Mouse (Mus musculus) regulatory T cell (primary cell): ENCODE measurements around the gene Aknad1.

Source experiments
- in situ Hi-C: fragments of 300-600 bp; cut with MboI, MseI; formaldehyde crosslinking; loops from one replicate; pipeline ENCODE4 v1.15.1; 2025; ENCODE audit warnings: high pct_unique_total_duplicates

Gene Aknad1

DNA sequence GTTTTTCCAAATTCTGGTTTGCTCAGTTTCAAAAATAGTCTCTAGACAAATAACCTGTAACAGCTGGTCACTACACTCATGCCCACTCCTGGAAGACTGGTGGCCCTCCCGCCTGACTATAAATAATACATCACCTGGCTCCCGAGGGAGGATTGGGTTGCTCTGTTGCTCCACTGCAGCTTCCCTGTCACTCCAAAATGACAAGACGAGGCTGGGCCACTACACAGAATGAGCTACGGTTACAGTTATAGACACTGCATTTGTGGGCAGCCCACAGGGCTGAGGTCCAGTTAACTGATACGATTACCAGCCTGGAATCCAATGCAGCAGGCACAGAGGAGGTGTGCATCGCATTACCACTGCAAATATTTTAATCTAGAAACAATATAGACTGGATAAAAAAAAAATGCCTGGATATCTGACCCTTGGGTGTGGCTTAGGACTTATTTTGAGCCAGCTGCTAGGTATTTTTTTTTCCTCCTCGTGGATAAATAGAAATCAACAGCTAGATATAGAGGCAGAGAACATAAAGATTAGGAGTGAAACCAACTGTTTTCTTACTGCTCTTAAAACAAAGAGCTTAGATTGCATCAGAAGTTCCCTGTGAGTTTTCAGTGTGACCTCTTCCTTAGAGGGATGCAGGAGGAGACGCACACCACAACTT is at the start of gene Aknad1:
TSS of gene Aknad1 (plus strand) at position 614 of the 664 bp plus-strand sequence.
- in situ Hi-C loops: no loop called here

DNA sequence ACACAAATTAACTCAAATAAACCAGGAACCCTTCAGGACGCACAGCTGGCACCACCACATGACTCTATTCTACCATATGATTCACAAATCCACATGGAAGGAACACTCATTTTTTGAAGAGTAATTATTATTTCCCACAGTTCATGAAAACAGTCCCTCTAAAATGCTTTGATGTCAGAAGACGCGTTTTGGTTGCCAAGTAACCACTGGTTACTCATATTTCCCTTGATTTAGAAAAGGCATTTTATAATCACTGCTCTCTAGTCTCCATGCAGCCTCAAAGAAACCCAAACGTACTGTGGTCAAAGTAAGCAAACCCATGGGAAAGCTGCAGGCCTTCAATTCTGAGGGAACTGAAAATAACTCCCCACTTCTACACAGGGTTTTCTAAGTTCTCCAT is 49.5 kb upstream of the Aknad1 start:
- in situ Hi-C loops: no loop called here

DNA sequence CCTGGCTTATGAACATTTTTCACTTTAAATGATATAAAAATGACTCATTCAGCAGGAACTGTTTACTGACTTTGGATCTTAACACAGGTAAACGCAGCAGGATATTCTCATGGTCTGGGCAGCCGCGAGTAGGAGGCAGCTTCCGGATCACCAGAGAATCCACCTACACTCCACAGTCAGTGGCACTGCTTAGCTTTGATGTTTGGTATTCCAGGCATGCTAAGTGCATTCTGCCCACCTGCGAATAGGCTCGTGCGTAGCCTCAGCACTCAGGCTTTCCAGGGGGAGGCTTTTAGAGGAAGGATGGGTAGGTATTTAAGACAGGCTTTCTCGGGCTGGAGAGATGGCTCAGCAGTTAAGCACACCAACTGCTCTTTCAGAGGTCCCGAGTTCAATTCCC is 45.1 kb upstream of the Aknad1 start:
- in situ Hi-C loops: no loop called here

DNA sequence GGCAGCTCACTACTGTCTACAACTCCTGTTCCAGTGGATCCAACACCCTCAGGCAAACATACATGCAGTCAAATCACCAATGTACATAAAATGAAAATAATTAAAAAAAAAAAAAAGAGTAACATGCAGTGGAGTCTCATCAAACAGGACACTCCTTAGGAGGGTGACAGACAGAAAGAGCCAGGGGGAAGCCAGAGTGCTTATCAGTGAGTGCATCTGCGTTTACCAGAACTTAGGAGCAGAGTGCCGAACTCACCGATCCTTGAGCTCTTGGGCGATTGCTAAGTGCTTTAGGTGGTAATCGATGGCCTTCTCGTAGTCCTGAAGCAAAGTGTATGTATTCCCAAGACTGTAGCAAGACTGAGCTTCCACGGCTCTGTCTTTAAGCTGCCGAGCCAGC is 40.8 kb upstream of the Aknad1 start:
- in situ Hi-C loops: loop anchor here (5.0 kb wide), 1 partner anchor 79 kb away; no protein-coding TSS in a partner anchor

DNA sequence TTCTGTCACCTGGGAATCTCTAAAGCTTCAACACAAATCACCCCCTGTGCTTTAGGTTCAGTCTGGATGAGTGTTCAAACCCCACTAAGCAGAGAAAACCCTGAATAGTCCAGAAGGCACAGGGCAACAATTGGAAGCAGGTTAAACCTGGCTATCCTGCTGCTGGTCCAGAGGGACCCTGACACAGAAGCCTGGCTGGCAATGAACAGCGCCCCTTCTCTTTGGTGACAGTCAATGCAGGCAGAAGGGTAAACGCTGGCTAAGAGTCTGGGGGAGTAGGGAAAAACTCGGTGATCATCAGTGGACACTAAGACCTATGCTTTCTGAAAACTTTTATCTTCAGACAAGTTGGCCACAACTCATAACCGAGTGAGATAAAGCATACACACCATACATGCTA is 39.7 kb upstream of the Aknad1 start:
- in situ Hi-C loops: loop anchor here (5.0 kb wide), 1 partner anchor 78 kb away; no protein-coding TSS in a partner anchor

DNA sequence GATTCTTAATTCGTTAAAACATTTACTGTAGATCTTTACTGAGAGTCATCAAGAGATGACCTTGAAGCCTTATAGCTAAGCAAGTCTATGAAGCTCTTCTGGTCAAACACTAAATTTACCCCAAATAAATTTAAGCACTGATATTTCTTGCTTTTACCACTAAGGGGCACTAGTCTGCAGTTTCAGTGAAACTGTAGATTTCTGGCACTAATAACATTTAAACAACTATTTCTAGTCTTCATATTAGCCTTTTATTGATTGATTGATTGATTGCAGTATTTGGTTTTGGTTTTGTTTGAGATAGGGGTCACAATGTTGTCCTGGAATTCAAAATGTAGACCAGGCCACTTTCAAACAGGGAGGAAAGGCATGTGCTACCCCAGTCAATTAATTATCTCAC is 38.2 kb upstream of the Aknad1 start:
- in situ Hi-C loops: no loop called here

DNA sequence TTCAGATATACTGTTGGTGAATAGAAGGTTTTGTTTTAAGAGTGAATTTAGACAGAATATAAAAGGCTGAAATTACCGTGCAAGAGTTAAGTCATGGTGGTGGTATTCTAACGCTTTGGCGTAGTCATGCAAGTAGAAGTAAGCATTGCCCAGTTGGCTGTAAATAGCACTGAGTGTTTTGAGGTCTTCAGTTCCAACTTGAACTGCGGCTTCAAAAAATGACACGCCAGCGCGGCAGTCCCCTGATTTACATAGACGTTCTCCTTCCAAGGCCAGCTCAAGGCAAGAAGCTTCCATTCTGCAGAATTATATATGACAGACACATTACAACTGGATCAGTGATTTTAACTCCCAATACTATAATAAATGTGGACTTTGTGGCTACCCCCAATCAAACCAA is 36.7 kb upstream of the Aknad1 start:
- in situ Hi-C loops: no loop called here

DNA sequence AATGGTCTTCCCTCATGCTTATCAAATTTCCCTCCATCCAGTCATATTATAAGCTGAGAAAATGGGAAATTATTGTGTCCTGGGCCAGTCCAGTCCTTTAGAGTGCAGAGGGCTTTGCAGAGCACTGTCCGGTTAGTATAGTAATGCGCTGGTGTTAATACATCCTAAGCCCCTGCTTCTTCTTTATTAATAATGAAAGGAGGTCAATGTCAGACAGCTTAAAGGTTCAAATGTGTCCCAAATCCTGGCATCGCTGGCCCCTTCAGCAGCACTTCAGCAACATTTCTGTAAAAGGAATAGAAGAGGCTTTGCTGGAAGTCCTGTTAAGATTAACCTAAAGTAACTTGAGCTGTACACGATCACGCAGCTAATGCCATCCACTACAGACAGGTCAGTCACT is 28.2 kb upstream of the Aknad1 start:
- in situ Hi-C loops: no loop called here

DNA sequence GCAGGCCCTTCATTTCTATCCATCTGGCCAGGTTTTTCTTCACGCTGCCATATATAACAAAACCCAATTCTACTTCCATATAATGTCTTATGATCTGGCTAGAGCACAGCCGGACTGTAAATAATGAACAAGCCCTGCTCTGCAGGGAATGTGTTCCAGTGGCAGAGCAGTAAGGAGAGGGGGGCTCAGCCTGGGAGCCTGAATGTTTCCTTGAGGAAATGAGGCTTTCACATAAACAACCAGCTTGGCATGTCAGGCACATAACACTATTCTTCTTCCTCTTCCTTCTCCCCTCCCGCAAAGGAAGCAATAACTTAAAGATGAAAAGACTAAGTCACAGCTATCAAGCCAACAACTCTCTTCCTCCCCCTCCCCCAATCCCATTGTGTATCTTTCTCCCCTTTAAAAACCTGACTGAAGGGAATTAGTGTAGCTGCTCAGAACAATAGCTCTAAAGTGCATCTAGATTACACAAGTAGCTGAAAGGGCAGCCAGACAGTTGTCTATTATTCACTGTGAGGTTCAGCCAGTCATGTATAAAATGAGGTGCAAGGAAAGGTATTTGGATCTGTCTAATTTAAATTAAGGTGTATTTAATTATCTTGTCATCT is 26.3 kb upstream of the Aknad1 start:
- in situ Hi-C loops: no loop called here

DNA sequence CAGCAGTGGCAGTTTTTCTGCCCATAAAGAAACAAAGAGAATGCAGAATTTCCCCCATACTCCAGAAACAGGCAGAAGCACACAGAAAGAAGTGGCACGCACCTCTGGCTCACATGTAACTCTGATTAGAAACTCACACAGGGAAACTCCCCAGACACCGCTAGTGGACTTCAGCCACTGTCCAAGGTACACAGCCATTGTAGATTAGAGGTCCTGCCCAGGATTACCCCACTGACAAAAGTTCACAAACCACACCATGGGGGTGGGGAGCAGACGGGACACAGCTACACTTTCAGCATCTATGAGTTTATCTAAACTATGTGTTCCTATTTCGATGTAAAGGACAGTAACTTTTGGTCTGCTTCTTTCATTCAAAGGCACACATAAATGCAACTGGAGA is 24.6 kb upstream of the Aknad1 start:
- in situ Hi-C loops: no loop called here

DNA sequence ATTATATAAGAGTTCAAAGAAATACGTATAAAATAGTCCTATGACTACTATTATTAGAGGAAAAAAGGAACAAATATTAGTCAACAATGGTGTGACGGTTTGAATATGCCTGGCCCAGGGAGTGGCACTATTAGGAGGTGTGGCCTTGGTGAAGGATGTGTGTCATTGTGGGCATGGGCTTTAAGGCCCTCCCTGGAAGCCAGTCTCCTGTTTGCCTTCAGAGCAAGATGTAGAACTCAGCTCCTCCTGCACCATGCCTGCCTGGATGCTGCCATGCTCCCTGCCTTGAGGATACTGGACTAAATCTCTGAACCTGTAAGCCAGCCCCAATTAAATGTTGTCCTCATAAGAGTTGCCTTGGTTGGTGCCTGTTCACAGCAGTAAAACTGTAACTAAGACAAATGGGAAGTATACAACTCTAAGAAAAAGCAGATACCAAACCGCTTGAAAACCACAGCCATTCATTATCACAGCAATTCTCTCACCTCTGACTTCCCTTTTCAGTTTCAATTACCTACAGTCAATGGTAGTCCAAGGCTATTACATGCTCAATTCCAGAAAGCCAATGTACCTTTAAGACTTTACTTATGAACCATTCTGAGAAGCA is 21.5 kb upstream of the Aknad1 start:
- in situ Hi-C loops: no loop called here

DNA sequence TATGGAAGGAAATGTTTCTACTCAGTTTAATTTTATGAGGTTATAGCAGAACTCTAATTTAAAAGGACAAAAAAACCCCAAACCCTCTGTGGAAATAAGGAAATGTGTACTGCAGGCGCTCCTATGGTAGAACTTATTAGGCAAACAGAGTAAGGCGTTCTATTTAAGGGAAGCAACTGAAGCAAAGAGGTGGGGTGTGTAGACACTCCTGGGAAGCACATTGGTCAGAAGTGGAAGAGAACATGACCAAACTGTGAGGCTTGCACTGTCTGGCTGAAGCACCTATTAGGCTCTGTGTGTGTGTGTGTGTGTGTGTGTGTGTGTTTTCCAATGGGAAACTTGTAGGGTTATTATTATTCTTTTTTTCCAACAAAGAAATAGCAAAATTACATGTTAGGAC is 20.1 kb upstream of the Aknad1 start:
- in situ Hi-C loops: no loop called here

DNA sequence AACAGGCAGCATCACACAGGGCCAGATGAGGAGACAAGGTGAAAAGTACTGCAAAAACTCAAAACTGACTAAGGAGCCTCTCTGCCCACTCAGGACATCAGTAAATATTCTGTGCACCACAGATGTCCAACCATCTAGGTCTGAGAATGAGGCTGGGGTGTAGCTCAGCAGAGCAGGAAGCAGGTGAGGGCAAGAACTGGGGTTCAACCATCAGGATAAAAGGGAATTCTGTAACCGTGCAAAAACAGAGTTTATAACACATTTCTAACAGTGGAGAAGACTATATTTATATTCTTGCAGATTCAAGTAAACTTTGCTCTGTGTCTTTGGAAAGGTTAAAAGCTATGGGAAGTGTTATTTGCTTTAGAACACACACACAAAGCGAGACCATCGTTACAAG is 19.7 kb upstream of the Aknad1 start:
- in situ Hi-C loops: no loop called here

DNA sequence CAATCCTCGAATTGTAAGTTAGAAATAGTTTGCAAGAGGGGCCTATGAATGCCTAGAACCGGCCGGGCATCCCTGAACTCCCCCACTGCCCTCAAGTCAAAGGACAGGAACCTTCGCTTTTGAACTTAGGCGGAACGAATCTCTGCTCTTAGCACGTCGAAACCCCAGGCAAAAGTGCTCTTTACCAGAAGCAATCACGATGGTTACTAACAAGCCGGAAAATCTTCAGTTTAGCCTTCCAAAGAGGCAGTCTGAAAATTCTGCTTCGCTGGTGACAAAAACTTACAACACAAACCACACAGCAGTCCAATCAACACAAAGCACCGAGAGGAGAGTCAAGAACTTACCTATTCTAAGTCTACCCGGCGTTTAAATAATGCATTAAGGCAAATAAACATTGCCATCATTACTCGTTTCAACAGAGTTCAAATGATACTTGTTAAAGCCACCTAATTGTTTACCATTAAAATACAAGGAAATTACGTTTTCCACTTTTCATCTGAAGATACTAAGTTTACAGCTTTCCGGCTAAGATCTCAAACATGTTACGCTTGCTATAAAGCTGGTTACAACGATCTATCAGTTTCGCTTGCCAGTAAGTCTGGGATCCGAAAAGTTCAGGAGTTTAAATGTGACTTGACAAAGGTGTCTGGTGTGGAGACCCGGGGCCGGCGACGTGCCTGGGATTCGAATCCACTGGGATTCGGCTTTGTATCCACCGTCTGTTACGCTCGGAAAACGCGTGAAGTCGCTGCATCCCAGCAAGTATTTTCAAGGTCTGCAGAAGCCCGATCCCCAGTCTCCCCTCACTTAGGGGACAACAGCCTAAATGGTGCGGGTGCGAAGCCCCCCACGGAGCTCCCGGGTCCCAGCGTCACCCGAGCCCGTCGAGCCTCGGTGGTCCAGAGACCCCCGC is 18.1 kb upstream of the Aknad1 start:
- in situ Hi-C loops: no loop called here

DNA sequence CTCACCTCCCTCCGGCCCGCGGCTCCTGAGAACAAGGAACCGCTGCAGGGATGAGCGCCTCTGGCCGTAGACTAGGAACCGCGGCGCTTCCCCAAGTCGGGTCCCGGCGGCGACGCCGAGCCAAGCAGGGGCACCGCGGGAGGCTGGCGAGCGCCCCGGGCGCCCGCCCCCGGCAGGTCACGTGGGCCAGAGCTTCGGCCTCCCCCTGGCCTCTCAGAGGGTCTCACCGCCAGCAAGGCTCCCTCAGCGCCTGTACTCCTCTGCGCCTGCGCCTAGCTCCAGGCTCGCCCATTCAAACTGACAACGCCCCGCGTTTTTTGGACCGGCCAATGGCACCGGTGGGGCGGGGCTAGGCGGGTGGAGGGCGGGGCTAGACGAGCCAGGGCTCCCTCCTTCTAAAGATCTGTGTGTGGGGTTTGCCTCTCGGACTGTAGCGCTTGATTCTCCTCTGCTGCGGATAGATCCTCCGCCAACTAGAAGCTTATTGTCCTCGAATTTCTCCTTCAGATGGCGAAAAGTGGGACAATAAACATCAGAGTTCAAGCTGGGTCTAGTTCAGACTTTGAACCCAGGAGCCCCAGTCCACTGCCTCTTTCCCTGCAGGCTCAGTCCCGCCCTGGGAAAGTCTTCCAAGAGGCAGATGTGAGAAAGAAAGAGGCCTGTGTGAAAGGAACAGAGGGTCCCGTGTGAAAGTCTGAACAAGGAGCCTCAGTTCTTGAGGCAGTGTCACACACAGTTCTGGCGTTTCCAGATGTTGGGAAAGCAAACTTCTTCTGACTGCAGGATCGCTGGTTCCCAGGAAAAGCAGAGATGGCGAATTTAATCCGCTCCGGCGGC is 17.2 kb upstream of the Aknad1 start, which contains the start of gene Gpsm2:
TSS of gene Gpsm2 (minus strand) at position 274 of the 837 bp plus-strand sequence.
- in situ Hi-C loops: no loop called here

DNA sequence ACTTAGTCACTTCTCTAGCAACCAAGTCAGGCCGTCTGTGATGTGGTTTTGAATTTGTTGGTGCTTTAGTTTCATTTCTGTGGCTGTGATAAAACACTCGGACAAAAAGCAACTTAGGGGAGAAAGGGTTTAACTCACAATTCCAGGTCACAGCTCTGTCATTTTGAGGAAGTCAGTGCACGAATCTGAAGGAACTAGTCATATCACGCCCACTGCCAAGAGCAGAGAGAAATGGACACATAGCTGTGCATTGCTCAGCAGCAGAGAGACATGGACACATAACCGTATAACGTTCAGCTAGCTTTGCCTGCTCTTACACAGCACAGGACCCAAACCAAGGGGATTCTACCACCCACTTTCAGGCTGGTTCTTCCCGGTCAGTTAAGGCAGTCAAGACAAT is 13.0 kb upstream of the Aknad1 start:
- in situ Hi-C loops: no loop called here

DNA sequence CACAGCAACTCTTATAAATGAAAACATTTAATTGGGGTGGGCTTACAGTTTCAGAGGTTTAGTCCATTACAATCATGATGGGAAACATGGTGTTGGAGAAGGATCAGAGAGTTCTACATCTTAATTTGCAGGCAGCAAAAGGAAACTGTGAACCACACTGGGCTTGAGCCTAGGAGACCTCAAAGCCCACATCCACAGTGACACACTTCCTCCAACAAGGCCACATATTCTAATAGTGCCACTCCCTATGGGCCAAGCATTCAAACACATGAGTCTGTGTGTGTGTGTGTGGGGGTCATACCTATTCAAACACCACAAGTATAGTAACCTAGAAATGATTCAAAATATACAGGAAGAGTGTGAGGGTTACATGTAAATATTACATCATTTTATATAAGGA is 12.1 kb upstream of the Aknad1 start:
- in situ Hi-C loops: no loop called here

DNA sequence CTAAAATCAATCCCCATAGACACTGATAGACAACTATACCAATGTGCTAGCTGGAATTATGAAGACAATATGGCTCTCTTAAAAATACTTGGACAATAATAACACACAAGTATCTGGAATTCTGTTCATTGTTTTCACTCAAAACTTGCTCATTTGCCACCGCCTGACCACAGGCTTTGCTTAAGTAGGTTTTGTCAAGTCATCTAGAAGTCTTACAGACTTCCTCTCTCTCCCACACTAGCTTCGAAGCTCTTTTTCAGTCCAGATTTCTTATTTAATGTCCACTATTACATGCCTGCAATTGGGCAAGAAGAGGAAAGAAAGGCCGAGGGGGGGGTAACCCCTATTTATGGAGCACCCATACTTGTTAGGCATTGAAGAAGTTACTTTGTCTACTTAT is 11.7 kb upstream of the Aknad1 start:
- in situ Hi-C loops: no loop called here

DNA sequence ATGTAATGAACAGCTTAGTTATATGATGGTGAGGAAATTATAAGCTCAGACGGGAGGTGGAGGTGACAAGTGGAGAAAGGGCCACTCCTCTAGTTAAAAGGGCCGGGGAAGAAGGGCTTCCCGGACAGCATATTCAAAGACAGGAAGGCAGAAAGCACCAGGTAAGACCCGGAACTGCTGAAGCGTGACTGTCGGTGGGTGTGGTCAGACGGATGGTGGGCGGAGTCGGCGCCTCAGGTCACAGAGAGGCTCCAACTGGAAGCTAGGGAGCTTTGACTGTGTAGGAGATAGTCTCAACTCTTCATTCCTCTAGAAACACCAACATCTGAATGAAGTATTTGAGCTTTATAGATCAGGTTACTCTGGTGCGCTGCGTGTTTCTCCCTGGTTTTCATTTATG is 9.1 kb upstream of the Aknad1 start:
- in situ Hi-C loops: no loop called here

DNA sequence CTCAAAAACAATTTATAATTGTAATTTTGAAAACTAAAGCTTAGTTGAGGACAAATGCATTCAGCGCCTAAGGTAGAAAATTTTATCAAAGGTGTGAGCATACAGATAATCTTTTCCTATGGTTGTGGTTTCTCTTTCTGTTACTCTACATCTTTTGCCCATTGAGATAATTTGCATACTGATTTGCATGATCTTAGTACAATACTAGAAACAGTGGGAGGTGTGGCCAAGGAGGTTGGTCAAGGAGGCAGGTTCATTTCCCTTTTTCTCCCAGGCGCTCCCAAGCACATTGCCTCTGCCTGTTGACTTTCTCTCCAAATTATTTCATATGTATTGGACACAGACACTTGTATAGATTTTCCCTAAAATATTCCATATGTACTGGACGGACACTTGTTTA is 1.7 kb upstream of the Aknad1 start:
- in situ Hi-C loops: no loop called here

DNA sequence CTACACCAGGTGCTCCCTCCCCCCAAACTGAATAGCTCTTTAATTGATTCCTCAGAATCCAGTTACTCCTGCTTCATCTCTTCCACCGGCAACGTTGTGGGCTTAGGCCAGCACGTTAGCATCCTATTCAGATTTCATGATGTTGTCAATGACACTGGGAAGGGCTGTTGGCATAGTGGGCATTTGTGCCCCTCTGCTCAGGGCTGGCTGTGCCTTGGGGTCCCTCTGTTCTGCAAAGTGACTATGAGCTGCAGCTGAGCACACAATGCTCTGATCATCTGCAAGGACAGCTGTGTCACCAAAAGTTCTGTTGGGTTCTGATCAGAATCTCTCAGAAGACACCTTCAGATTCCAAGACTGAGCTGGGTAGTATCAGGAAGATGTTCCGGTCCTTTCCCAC is 4.6 kb downstream of the Aknad1 start:
- in situ Hi-C loops: no loop called here
